Mouse (Mus musculus) E14TG2a.4 (cell line): ENCODE results near the gene Wnt3a.

Source experiments
- CTCF ChIP-seq: conservative IDR thresholded peaks from 2 replicates; pipeline ENCODE4 v1.5.1; 2014; ENCODE audit warnings: low read length
- NANOG ChIP-seq: IDR thresholded peaks from 2 replicates; pipeline ENCODE4 v1.6.1; 2014; ENCODE audit warnings: borderline replicate concordance, low read length, mixed read lengths

- no peak for TF ChIP-seq CTCF
- no peak for TF ChIP-seq NANOG
These were observed 40.8 kb upstream of the Wnt3a start for GRCm38 (mm10) chr11:59331167-59331869.
